Mouse (Mus musculus) mouse trophoblast stem cell (cell line): ENCODE data around the gene Olfr1436.
"Not testable (repeated sequence)": the region's sequence is repeated elsewhere in the genome, so short reads cannot be mapped to it uniquely, and the experiment has no call there.

Experiments
- in situ Hi-C, 2 experiments: fragments of 300-500 bp; cut with MseI, MboI; formaldehyde crosslinking; loops; 2 replicates in 1 of 2; 3 replicates in 1 of 2; pipeline ENCODE4 v1.15.1; 2025

The Olfr1436 gene

GRCm38 (mm10) chr19:12299030-12299429 lies at the start of gene Olfr1436:
TSS of gene Olfr1436 (minus strand) at chr19:12299130.
- in situ Hi-C loops, result not testable (repeated sequence)

- in situ Hi-C loops, result no loop called here
Observed at GRCm38 (mm10) chr19:12335810-12336209, 36.9 kb upstream of the Olfr1436 start, which contains the start of gene Olfr1438-ps1. TSS of gene Olfr1438-ps1 (minus strand) at chr19:12335910.

GRCm38 (mm10) chr19:12325001-12325400 lies 26.1 kb upstream of the Olfr1436 start, which contains the start of gene Olfr1437:
TSS of gene Olfr1437 (minus strand) at chr19:12325101.
- in situ Hi-C loops, result no loop called here

DNA sequence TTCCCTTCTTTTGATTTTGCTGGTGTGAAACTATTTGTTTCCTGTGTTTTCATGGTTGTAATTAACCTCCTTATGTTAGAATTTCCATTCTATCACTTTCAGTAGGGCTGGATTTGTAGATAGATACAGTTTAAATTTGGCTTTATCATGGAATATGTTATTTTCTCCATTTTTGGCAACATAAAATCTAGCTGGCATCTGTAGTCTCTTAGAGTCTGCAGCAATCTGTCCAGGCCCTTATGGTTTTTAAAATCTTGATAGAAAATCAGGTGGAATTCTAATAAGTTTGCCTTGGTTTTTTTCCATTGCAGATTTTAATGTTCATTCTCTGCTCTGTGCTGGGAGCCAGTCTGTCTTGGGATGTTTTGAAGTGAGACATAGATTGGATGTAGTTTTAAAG lies 6.0 kb downstream of the Olfr1436 start:
- in situ Hi-C loops, result no loop called here

DNA sequence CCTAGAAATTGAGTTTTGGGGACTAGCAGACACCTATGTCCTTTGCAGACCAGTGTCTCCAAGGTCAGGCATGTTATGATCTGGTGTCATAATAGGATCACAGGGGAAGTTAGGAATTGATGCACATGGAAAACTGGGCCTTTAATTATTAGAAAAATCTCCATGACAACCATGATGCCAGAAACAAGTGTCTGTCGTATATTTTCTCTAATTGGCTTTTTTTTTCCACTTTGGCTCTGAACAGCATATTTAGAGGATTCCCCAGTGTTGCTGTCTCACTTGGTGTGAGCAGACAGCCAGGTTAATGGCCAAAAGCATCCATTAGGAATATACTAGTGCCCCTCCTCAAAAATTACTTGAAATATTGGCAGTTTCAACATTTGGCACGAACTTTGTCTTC lies 19.4 kb downstream of the Olfr1436 start, which contains the start of gene Olfr1434:
Gene Olfr1434 (plus strand): TSS at position 301 of the 400 bp plus-strand sequence.
- in situ Hi-C loops, result no loop called here

- in situ Hi-C loops, result no loop called here
Observed at GRCm38 (mm10) chr19:12260732-12261131, 38.2 kb downstream of the Olfr1436 start, which contains the start of gene Olfr235. TSS of gene Olfr235 (plus strand) at chr19:12261032.
